Mouse (Mus musculus): ENCODE measurements around the gene Dgkk. TPM values are rescaled to one million over a fixed set of nuclear protein-coding genes. Genes with fewer than 3 reads are reported as not detected.

Gene Dgkk
- total and polyA plus RNA-seq, 3 experiments: 0.03 TPM; not detected in 2

DNA sequence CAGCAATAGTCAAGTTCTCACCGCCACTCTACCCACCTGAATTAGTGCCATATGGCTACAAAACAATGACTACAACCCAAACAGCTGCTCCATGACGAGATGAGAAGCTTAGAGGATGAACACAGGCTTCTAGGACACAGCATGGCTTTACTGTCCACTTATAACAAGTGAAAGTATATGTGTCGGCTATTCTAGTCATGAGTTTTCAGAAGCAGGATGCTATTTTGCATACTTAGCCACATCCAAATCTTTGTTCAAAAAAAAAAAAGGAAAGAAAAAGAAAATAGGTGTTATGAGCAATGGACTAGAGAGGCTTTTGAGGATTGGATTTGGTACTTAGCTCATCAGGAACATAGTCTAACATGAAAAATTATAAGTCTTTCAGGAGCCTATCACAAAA is 74.4 kb downstream of the Dgkk start:
- no peak overlapping the region for H3K4me3 ChIP-seq (replicated peaks in 1 of 3; ENCODE audit: low read depth in 2 of 3, low read length in 2 of 3, poor library complexity in 1 of 3)
- no peaks in the 10 kb centered on the region for H3K9me3 ChIP-seq (replicated peaks; ENCODE audit: low read length)
- dilution Hi-C loops (cut with MboI; ENCODE audit: extremely low pct_ligation_motif_present, extremely low pct_unique_long_range_greater_than_20kb, low sequenced_read_pairs): no loop called here
- in situ Hi-C loops (cut with MboI; ENCODE audit: low pct_ligation_motif_present, low pct_unique_long_range_greater_than_20kb, low sequenced_read_pairs): no loop called here
- TF ChIP-seq SMC3 (IDR thresholded peaks at IDR 0.05; ENCODE audit: low read depth, low read length) (no peak), MEF2A (IDR thresholded peaks at IDR 0.05; ENCODE audit: borderline replicate concordance, low read depth, low read length) (peak; percentile 31; the same call in 1 of the 2 replicates), NRF1 (IDR thresholded peaks at IDR 0.05; ENCODE audit: low read depth, low read length) (no peak), EP300 (IDR thresholded peaks at IDR 0.05; ENCODE audit: low read length) (peak; percentile 51; the same call in 1 of the 2 replicates), ZNF384 (IDR thresholded peaks at IDR 0.05; ENCODE audit: low read depth, low read length) (peak; percentile 84), ZMIZ1 (IDR thresholded peaks at IDR 0.05; ENCODE audit: low read depth, low read length) (no peak)
- no peaks in the 10 kb centered on the region for H3K27me3 ChIP-seq (replicated peaks)
- no peaks in the 10 kb centered on the region for H3K36me3 ChIP-seq (replicated peaks in 1 of 2; ENCODE audit: control insufficient read depth in 1 of 2, insufficient read depth in 1 of 2, low read length in 1 of 2)
- peak; percentile 12 for DNase-seq (ENCODE audit: extremely low read depth)
- no peaks in the 10 kb centered on the region for H3K79me2 ChIP-seq (replicated peaks; ENCODE audit: control insufficient read depth, extremely low read depth, insufficient read depth, poor library complexity, severe bottlenecking)
- H3K9ac ChIP-seq (ENCODE audit: insufficient read depth, low read depth): no peak overlapping the region
- H3K4me2 ChIP-seq (ENCODE audit: insufficient read depth, low read depth, poor library complexity, severe bottlenecking): peak overlapping the region; percentile 67; the same call in 1 of the 2 replicates
- H3K27ac ChIP-seq (ENCODE audit: insufficient read depth, low read depth): no peak overlapping the region
- peaks cover 3 to 7% of the 10 kb centered on the region in 2 experiments; a peak in 3 of 4 replicates for H3K4me1 ChIP-seq (ENCODE audit: control insufficient read depth in 1 of 2, insufficient read depth in 2 of 2)

- Histone ChIP-seq H3K36me3 (replicated peaks in 1 of 2; ENCODE audit: control insufficient read depth in 1 of 2, insufficient read depth in 1 of 2, low read length in 1 of 2) (no peaks in the 10 kb centered on the region), H3K9me3 (replicated peaks; ENCODE audit: low read length) (no peaks in the 10 kb centered on the region), H3K27ac (ENCODE audit: insufficient read depth, low read depth) (0 out of 2 replicates have a peak overlapping the region, but pooled peaks have one; percentile 36), H3K9ac (ENCODE audit: insufficient read depth, low read depth) (no peak overlapping the region), H3K4me2 (ENCODE audit: insufficient read depth, low read depth, poor library complexity, severe bottlenecking) (peak overlapping the region; percentile 29; the same call in 1 of the 2 replicates), H3K79me2 (replicated peaks; ENCODE audit: control insufficient read depth, extremely low read depth, insufficient read depth, poor library complexity, severe bottlenecking) (no peaks in the 10 kb centered on the region), H3K4me1 (ENCODE audit: control insufficient read depth in 1 of 2, insufficient read depth in 2 of 2) (peaks cover 3 to 7% of the 10 kb centered on the region in 2 experiments; a peak in 3 of 4 replicates), H3K27me3 (replicated peaks) (no peaks in the 10 kb centered on the region), H3K4me3 (replicated peaks in 1 of 3; ENCODE audit: low read depth in 2 of 3, low read length in 2 of 3, poor library complexity in 1 of 3) (no peak overlapping the region)
- dilution Hi-C loops (cut with MboI; ENCODE audit: extremely low pct_ligation_motif_present, extremely low pct_unique_long_range_greater_than_20kb, low sequenced_read_pairs) (no loop called here), in situ Hi-C loops (cut with MboI; ENCODE audit: low pct_ligation_motif_present, low pct_unique_long_range_greater_than_20kb, low sequenced_read_pairs) (no loop called here)
- DNase-seq (ENCODE audit: extremely low read depth): peak; percentile 17
- TF ChIP-seq SIN3A (IDR thresholded peaks at IDR 0.05; ENCODE audit: low read length) (no peak), JUN (IDR thresholded peaks at IDR 0.05; ENCODE audit: insufficient read depth, low read depth, low read length) (peak; percentile 39; the same call in 1 of the 2 replicates), USF1 (IDR thresholded peaks at IDR 0.05; ENCODE audit: low read depth, low read length) (no peak), KAT2A (IDR thresholded peaks at IDR 0.05; ENCODE audit: insufficient replicate concordance, low read length) (no peak), PAX5 (IDR thresholded peaks at IDR 0.05; ENCODE audit: low read length) (no peak), E2F4 (IDR thresholded peaks at IDR 0.05; ENCODE audit: insufficient replicate concordance, low read depth, low read length) (no peak), MEF2A (IDR thresholded peaks at IDR 0.05; ENCODE audit: borderline replicate concordance, low read depth, low read length) (no peak), JUND (conservative IDR thresholded peaks at IDR 0.05; ENCODE audit: low read depth, low read length) (no peak), MXI1 (IDR thresholded peaks at IDR 0.05; ENCODE audit: low read depth, low read length) (no peak), POLR2A (IDR thresholded peaks at IDR 0.05; ENCODE audit: low read depth, low read length) (no peak), CHD1 (IDR thresholded peaks at IDR 0.05; ENCODE audit: low read depth, low read length) (no peak), CTCF (conservative IDR thresholded peaks at IDR 0.05 in 1 of 2, IDR thresholded peaks at IDR 0.05 in 1 of 2; ENCODE audit: low read depth in 2 of 2, low read length in 2 of 2) (no peak), ZMIZ1 (IDR thresholded peaks at IDR 0.05; ENCODE audit: low read depth, low read length) (no peak), MYC (IDR thresholded peaks at IDR 0.05; ENCODE audit: low read depth, low read length) (no peak), SMC3 (IDR thresholded peaks at IDR 0.05; ENCODE audit: low read depth, low read length) (no peak), ZC3H11A (IDR thresholded peaks at IDR 0.05; ENCODE audit: low read depth, low read length) (no peak), MAZ (IDR thresholded peaks at IDR 0.05; ENCODE audit: low read depth, low read length) (no peak), GABPA (IDR thresholded peaks at IDR 0.05; ENCODE audit: insufficient replicate concordance, low read depth, low read length) (no peak), EP300 (IDR thresholded peaks at IDR 0.05; ENCODE audit: low read length) (peak; percentile 76), MAX (IDR thresholded peaks at IDR 0.05; ENCODE audit: low read length) (no peak), UBTF (IDR thresholded peaks at IDR 0.05; ENCODE audit: low read depth, low read length) (no peak), HCFC1 (IDR thresholded peaks at IDR 0.05; ENCODE audit: low read depth, low read length) (no peak), CHD2 (IDR thresholded peaks at IDR 0.05; ENCODE audit: low read length) (no peak), POLR2AphosphoS2 (IDR thresholded peaks at IDR 0.05; ENCODE audit: low read depth, low read length) (no peak), RAD21 (IDR thresholded peaks at IDR 0.05; ENCODE audit: low read depth, low read length) (no peak; the same call in 1 of the 2 replicates), ELF1 (IDR thresholded peaks at IDR 0.05; ENCODE audit: low read depth, low read length) (peak; percentile 35; the same call in 1 of the 2 replicates), ETS1 (conservative IDR thresholded peaks at IDR 0.05; ENCODE audit: low read depth, low read length) (no peak), IRF4 (IDR thresholded peaks at IDR 0.05; ENCODE audit: low read depth, low read length) (peak; percentile 87), MAFK (IDR thresholded peaks at IDR 0.05; ENCODE audit: insufficient replicate concordance, low read length) (no peak), NRF1 (IDR thresholded peaks at IDR 0.05; ENCODE audit: low read depth, low read length) (no peak), TBP (conservative IDR thresholded peaks at IDR 0.05; ENCODE audit: low read depth, low read length) (no peak), USF2 (conservative IDR thresholded peaks at IDR 0.05; ENCODE audit: low read depth, low read length) (no peak)
Observed at GRCm38 (mm10) chrX:6854136-6854535, 75.0 kb downstream of the Dgkk start.
